Mouse (Mus musculus) MEL (cell line): ENCODE results near the gene Lrrc17. TPM values are rescaled to one million over a fixed set of nuclear protein-coding genes. Genes with fewer than 3 reads are reported as not detected.

Source experiments
- DNase-seq: peaks from one replicate; pipeline ENCODE4 v3.0.0; 2011; ENCODE audit warnings: low read depth, low spot score
- H3K27ac ChIP-seq: 2 replicates; pipeline ENCODE4 v1.5.1; 2012; ENCODE audit warnings: low read depth, mild to moderate bottlenecking, control low read depth, low read length, moderate library complexity; ENCODE audit not compliant: control insufficient read depth
- H3K27me3 ChIP-seq, 2 experiments: fragments of 150-350 bp in 1 of 2; sonication (generic) in 1 of 2; 2 replicates each; pipeline ENCODE4 v1.6.1; 2012; ENCODE audit warnings: low read length in 2 of 2, mild to moderate bottlenecking in 2 of 2, improper control_type of control experiment in 1 of 2, moderate library complexity in 1 of 2; ENCODE audit not compliant: insufficient read depth in 2 of 2, control insufficient read depth in 1 of 2
- H3K36me3 ChIP-seq, 2 experiments: 2 replicates each; pipeline ENCODE4 v1.6.1; 2012 to 2014; ENCODE audit warnings: low read length in 2 of 2, improper control_type of control experiment in 1 of 2, inconsistent platforms in 1 of 2, mild to moderate bottlenecking in 1 of 2; ENCODE audit not compliant: insufficient read depth in 2 of 2, control insufficient read depth in 1 of 2
- H3K4me1 ChIP-seq, 2 experiments: fragments of 150-350 bp in 1 of 2; sonication (generic) in 1 of 2; 2 replicates each; pipeline ENCODE4 v1.6.1; 2012; ENCODE audit warnings: low read length in 2 of 2, improper control_type of control experiment in 1 of 2, mild to moderate bottlenecking in 1 of 2; ENCODE audit not compliant: insufficient read depth in 2 of 2, control insufficient read depth in 1 of 2
- H3K4me3 ChIP-seq, 2 experiments: fragments of 150-350 bp in 1 of 2; sonication (generic) in 1 of 2; 2 replicates each; pipeline ENCODE4 v1.5.1; 2012; ENCODE audit warnings: low read depth in 2 of 2, low read length in 2 of 2, mild to moderate bottlenecking in 2 of 2, moderate library complexity in 2 of 2, control low read depth in 1 of 2, improper control_type of control experiment in 1 of 2; ENCODE audit not compliant: control insufficient read depth in 1 of 2, insufficient read depth in 1 of 2
- H3K79me2 ChIP-seq: 2 replicates; pipeline ENCODE4 v1.6.1; 2012; ENCODE audit warnings: mild to moderate bottlenecking, low read length, moderate library complexity; ENCODE audit not compliant: control insufficient read depth, poor library complexity, insufficient read depth
- H3K9ac ChIP-seq: 2 replicates; pipeline ENCODE4 v1.6.1; 2012; ENCODE audit warnings: low read depth, mild to moderate bottlenecking, control low read depth, low read length, moderate library complexity; ENCODE audit not compliant: control insufficient read depth, poor library complexity, severe bottlenecking
- H3K9me3 ChIP-seq: fragments of 150-350 bp; sonication (generic); replicated peaks from 2 replicates; pipeline ENCODE4 v1.6.1; 2012; ENCODE audit warnings: mild to moderate bottlenecking, low read length, improper control_type of control experiment, moderate library complexity; ENCODE audit not compliant: insufficient read depth
- CHD1 ChIP-seq: IDR thresholded peaks from 2 replicates; pipeline ENCODE4 v1.6.1; 2012; ENCODE audit warnings: low read depth, mild to moderate bottlenecking, inconsistent platforms, low read length, improper control_type of control experiment
- CTCF ChIP-seq, 3 experiments: IDR thresholded peaks in 2 of 3; conservative IDR thresholded peaks in 1 of 3; 2 replicates each; pipeline ENCODE4 v1.5.1; 2011 to 2012; ENCODE audit warnings: low read length in 3 of 3, low read depth in 2 of 3, mild to moderate bottlenecking in 2 of 3, improper control_type of control experiment in 1 of 3, inconsistent platforms in 1 of 3, mixed read lengths in 1 of 3, moderate library complexity in 1 of 3; ENCODE audit not compliant: control insufficient read depth in 1 of 3, insufficient read depth in 1 of 3, poor library complexity in 1 of 3, severe bottlenecking in 1 of 3
- E2F4 ChIP-seq: IDR thresholded peaks from 2 replicates; pipeline ENCODE4 v1.6.1; 2011; ENCODE audit warnings: low read depth, low read length, improper control_type of control experiment, borderline replicate concordance
- ELF1 ChIP-seq: IDR thresholded peaks from 2 replicates; pipeline ENCODE4 v1.6.1; 2014; ENCODE audit warnings: low read depth, mild to moderate bottlenecking, inconsistent platforms, low read length, improper control_type of control experiment, moderate library complexity
- ETS1 ChIP-seq: IDR thresholded peaks from 2 replicates; pipeline ENCODE4 v1.6.1; 2012; ENCODE audit warnings: low read depth, mild to moderate bottlenecking, inconsistent platforms, low read length, improper control_type of control experiment, moderate library complexity
- GABPA ChIP-seq: IDR thresholded peaks from 2 replicates; pipeline ENCODE4 v1.6.1; 2012; ENCODE audit warnings: low read depth, mild to moderate bottlenecking, inconsistent platforms, low read length, improper control_type of control experiment, moderate library complexity
- GATA1 ChIP-seq: IDR thresholded peaks from 2 replicates; pipeline ENCODE4 v1.6.1; 2011; ENCODE audit warnings: low read depth, low read length, improper control_type of control experiment
- HCFC1 ChIP-seq: IDR thresholded peaks from 2 replicates; pipeline ENCODE4 v1.6.1; 2012; ENCODE audit warnings: low read depth, mild to moderate bottlenecking, inconsistent platforms, low read length, improper control_type of control experiment, moderate library complexity
- KAT2A ChIP-seq: conservative IDR thresholded peaks from 2 replicates; pipeline ENCODE4 v1.6.1; 2012; ENCODE audit warnings: low read depth, low read length, improper control_type of control experiment, inconsistent platforms
- MAZ ChIP-seq: IDR thresholded peaks from 2 replicates; pipeline ENCODE4 v1.6.1; 2012; ENCODE audit warnings: low read depth, mild to moderate bottlenecking, inconsistent platforms, low read length, improper control_type of control experiment
- MYC ChIP-seq: IDR thresholded peaks from 2 replicates; pipeline ENCODE4 v1.6.1; 2011; ENCODE audit warnings: low read depth, mild to moderate bottlenecking, low read length, improper control_type of control experiment, moderate library complexity
- NELFE ChIP-seq: IDR thresholded peaks from 2 replicates; pipeline ENCODE4 v1.6.1; 2011; ENCODE audit warnings: low read depth, low read length, improper control_type of control experiment
- POLR2AphosphoS5 ChIP-seq: IDR thresholded peaks from 2 replicates; pipeline ENCODE4 v1.6.1; 2012; ENCODE audit warnings: low read depth, borderline replicate concordance, mild to moderate bottlenecking, inconsistent platforms, low read length, moderate library complexity, mixed read lengths
- TCF12 ChIP-seq: IDR thresholded peaks from 2 replicates; pipeline ENCODE4 v1.6.1; 2014; ENCODE audit warnings: low read depth, mild to moderate bottlenecking, inconsistent platforms, low read length, improper control_type of control experiment, moderate library complexity
- UBTF ChIP-seq: IDR thresholded peaks from 2 replicates; pipeline ENCODE4 v1.6.1; 2012; ENCODE audit warnings: low read depth, mild to moderate bottlenecking, inconsistent platforms, low read length, improper control_type of control experiment, moderate library complexity, borderline replicate concordance; ENCODE audit not compliant: insufficient read depth
- USF2 ChIP-seq, 2 experiments: IDR thresholded peaks; 2 replicates each; pipeline ENCODE4 v1.6.1; 2011 to 2012; ENCODE audit warnings: improper control_type of control experiment in 2 of 2, low read length in 2 of 2, borderline replicate concordance in 1 of 2, inconsistent platforms in 1 of 2, low read depth in 1 of 2, mild to moderate bottlenecking in 1 of 2; ENCODE audit not compliant: insufficient read depth in 1 of 2
- ZC3H11A ChIP-seq: IDR thresholded peaks from 2 replicates; pipeline ENCODE4 v1.6.1; 2012; ENCODE audit warnings: low read depth, mild to moderate bottlenecking, inconsistent platforms, low read length, improper control_type of control experiment
- ZKSCAN1 ChIP-seq: IDR thresholded peaks from 2 replicates; pipeline ENCODE4 v1.6.1; 2012; ENCODE audit warnings: low read depth, mild to moderate bottlenecking, inconsistent platforms, low read length, improper control_type of control experiment, moderate library complexity
- ZNF384 ChIP-seq: IDR thresholded peaks from 2 replicates; pipeline ENCODE4 v1.6.1; 2012; ENCODE audit warnings: low read depth, mild to moderate bottlenecking, inconsistent platforms, low read length, improper control_type of control experiment
- polyA plus RNA-seq, 2 experiments: library from polyadenylated mRNA; stranded (reverse) in 1 of 2; unstranded in 1 of 2; fragments of >175 nt in 1 of 2; fragments of >200 nt in 1 of 2; gene quantifications; 2 replicates each; pipeline versions ENCODE4 v1.2.1 to v1.2.4; 2012; ENCODE audit warnings: low replicate concordance in 2 of 2, low read depth in 1 of 2; ENCODE audit not compliant: insufficient read length in 2 of 2, insufficient read depth in 1 of 2, missing spikeins in 1 of 2
- total RNA-seq: library from RNA; depleted of rRNA; stranded (reverse); fragments of 300-350 nt; gene quantifications from 2 replicates; pipeline ENCODE4 v1.2.3, GENCODE M21; 2012

Gene Lrrc17
- total and polyA plus RNA-seq, 3 experiments = not detected

DNA sequence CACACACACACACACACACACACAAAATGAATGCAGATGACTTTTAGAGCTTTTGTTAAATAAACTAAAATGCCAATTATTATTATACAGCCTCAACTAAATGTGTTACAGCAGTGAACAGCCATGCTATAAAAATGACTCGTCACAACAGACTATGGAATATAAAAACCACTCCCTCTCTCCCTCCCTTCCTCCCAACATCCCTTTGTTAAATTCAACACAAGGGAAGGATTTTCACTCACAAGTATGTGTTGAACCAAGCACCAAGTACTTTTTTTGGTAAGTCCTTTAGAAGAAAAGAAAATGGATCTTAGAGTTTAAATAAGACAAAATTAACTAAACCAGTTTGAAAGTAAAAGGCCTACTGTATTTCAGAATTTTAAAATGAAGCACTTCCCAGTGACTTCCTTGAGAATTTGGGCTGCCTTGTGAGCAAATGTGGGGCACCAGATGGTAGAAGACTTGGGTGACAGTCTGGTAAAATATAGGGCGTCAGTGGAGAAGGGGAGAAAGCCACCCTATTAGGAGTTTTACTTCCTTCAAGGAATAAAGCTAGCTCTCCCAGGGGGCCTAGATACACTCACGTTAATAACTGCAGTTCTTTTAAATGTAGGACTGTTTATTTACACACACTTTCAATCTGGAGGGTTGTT lies 29.5 kb downstream of the Lrrc17 start:
- no peak for DNase-seq
- no peak for TF ChIP-seq GATA1
- TF ChIP-seq HCFC1 = no peak
- TF ChIP-seq ZKSCAN1 = no peak
- no peak for TF ChIP-seq POLR2AphosphoS5
- no peak for TF ChIP-seq USF2 (IDR thresholded peaks at IDR 0.05; ENCODE audit: borderline replicate concordance in 1 of 2, insufficient read depth in 1 of 2, low read depth in 1 of 2, low read length in 2 of 2)
- no peak for TF ChIP-seq E2F4
- no peak for TF ChIP-seq ELF1
- TF ChIP-seq ZNF384 = no peak
- TF ChIP-seq UBTF = no peak
- TF ChIP-seq CTCF (IDR thresholded peaks at IDR 0.05 in 2 of 3, conservative IDR thresholded peaks at IDR 0.05 in 1 of 3; ENCODE audit: control insufficient read depth in 1 of 3, insufficient read depth in 1 of 3, low read depth in 2 of 3, low read length in 3 of 3, poor library complexity in 1 of 3, severe bottlenecking in 1 of 3) = no peak
- no peak for TF ChIP-seq KAT2A
- no peak for TF ChIP-seq ETS1
- TF ChIP-seq TCF12 = no peak
- no peak for TF ChIP-seq NELFE
- TF ChIP-seq ZC3H11A = no peak
- TF ChIP-seq, all 39 proteins: peak for 0
- H3K4me3 ChIP-seq = no peak overlapping the region
- no peak overlapping the region for H3K27ac ChIP-seq
- H3K79me2 ChIP-seq = no peaks in the 10 kb centered on the region
- H3K9me3 ChIP-seq = no peaks in the 10 kb centered on the region
- no peaks in the 10 kb centered on the region for H3K4me1 ChIP-seq
- H3K36me3 ChIP-seq = no peaks in the 10 kb centered on the region
- peaks cover 5 to 12% of the 10 kb centered on the region in 2 experiments for H3K27me3 ChIP-seq
- H3K9ac ChIP-seq = no peak overlapping the region

DNA sequence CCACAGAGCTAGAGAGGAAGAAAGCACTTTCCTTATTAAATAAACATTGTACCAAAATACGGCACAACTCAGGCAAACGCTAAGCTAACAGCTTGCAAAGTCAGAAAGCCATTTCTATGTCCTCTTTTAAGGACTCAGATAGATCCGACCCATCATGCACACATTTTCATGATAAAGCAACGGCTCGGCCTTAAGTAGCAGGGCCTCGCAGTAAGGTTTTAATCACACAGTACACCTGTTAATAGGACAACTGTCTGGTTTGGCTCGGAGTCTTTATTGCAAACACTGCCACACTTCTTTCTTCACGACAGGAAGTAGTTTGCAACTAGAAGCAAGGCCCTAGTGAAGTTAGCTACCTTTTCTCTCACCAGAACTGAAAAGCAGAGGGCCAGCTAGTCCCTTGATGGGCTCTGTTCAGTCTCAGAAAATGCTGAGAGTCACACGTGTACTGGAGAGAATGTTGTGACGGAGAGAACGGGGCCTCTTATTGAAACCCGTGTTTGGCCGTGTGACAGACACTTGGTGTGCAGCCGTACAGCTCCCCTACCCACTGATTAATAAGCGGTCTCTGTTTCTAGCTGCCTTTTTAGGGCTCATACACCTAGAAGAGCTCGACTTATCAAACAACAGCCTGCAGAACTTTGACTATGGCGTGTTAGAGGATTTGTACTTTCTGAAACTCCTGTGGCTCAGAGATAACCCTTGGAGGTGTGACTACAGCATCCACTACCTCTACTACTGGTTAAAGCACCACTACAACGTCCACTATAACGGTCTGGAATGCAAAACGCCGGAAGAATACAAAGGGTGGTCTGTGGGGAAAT lies 31.2 kb downstream of the Lrrc17 start:
- Histone ChIP-seq H3K27ac (no peak overlapping the region), H3K9me3 (no peaks in the 10 kb centered on the region), H3K36me3 (no peaks in the 10 kb centered on the region), H3K27me3 (peaks cover 5 to 12% of the 10 kb centered on the region in 2 experiments), H3K4me3 (no peak overlapping the region), H3K9ac (no peak overlapping the region), H3K79me2 (no peaks in the 10 kb centered on the region), H3K4me1 (no peaks in the 10 kb centered on the region)
- TF ChIP-seq MAZ (no peak), GABPA (no peak), NELFE (no peak), CHD1 (no peak), CTCF (IDR thresholded peaks at IDR 0.05 in 2 of 3, conservative IDR thresholded peaks at IDR 0.05 in 1 of 3; ENCODE audit: control insufficient read depth in 1 of 3, insufficient read depth in 1 of 3, low read depth in 2 of 3, low read length in 3 of 3, poor library complexity in 1 of 3, severe bottlenecking in 1 of 3) (no peak), MYC (no peak)
- DNase-seq = no peak
